Mouse (Mus musculus) CD4-positive, CD25-positive, alpha-beta regulatory T cell, adult 4 months (primary cell): Measurements from ENCODE around the gene Fam20b. TPM values are rescaled to one million over a fixed set of nuclear protein-coding genes. Genes with fewer than 3 reads are reported as not detected.

Source experiments
- ATAC-seq: one replicate; pipeline ENCODE4 v1.8.0; 2017
- polyA plus RNA-seq, 2 experiments: library from polyadenylated mRNA; unstranded; fragments of 100-300 nt; shearing (Covaris generic); gene quantifications; one replicate each; pipeline ENCODE4 v1.2.1; 2017

The Fam20b gene
- polyA plus RNA-seq, 2 experiments from 2014 or later = 11.5 to 18.8 TPM

GRCm38 (mm10) chr1:156630965-156631364 is 87.9 kb downstream of the Fam20b start:
- ATAC-seq = no peak

DNA sequence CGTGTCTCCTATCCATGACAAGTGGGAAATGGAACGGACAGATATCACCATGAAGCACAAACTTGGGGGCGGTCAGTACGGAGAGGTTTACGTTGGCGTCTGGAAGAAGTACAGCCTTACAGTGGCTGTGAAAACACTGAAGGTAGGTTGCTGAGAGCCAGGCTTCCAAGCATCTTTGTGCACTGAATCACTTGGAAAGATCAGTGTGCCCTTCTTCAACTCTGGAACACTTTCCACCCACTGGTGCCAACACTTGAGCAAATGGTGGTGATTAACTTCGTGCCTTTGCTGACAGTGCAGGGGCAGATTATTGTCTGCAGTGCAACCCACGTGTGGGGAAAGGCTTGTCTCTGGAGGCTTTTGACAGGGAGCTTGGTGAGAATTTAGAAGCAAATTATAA is 88.9 kb downstream of the Fam20b start:
- no peak for ATAC-seq

Other genes starting within 250 kb of the Fam20b start
- 10 to 100 TPM; 56.3 TPM for gene Soat1, start 244.8 kb downstream of the Fam20b start, polyA plus RNA-seq
- gene Gm10031, start 195.1 kb downstream of the Fam20b start, polyA plus RNA-seq = 1 to 10 TPM in 1 of 2 experiments, under 1 TPM in 1; 0.66 to 4.8 TPM
- 1 to 10 TPM; 4.6 to 4.9 TPM for gene Abl2, start 160.3 kb downstream of the Fam20b start, polyA plus RNA-seq
- gene Tor3a, start 44.7 kb downstream of the Fam20b start, polyA plus RNA-seq = 10 to 100 TPM; 28.4 to 29.6 TPM
- 1 to 10 TPM; 1.7 to 2.0 TPM for gene Angptl1, start 119.5 kb upstream of the Fam20b start, polyA plus RNA-seq
- 10 to 100 TPM; 33.0 to 55.6 TPM for gene Ralgps2, start 220.5 kb upstream of the Fam20b start, polyA plus RNA-seq